21 mouse cellular contexts compared by ENCODE assay signal in genomic region chr5:117263566-117263965, GRCm38 (mm10).
"Had no signal": no experiment of that assay in that cellular context is flagged by ENCODE, and none has a peak within 500 bp of the region (broad histone marks: within the 10 kb centered on the region; RNA-seq: fewer than 3 reads in every experiment).

No protein-coding gene starts in this region.

- H3K9me3 ChIP-seq: limb, embryonic 15.5 days; midbrain, embryonic 12.5 days; midbrain, embryonic 15.5 days; neural tube, embryonic 13.5 days had no signal

- DNase-seq: kidney, adult 9 months; kidney, postnatal 14 days; kidney, postnatal 4 days; left cerebral cortex, postnatal 4 days; liver, postnatal 0 days; lung, embryonic 14.5 days; retina, postnatal 1 day; right cerebral cortex, postnatal 25 days; spleen, adult 18-20 months; thymus, adult 18-20 months; thymus, postnatal 14 days had no signal

- H3K4me1 ChIP-seq: limb, embryonic 12.5 days; limb, embryonic 15.5 days; midbrain, embryonic 12.5 days; midbrain, embryonic 15.5 days; neural tube, embryonic 13.5 days had no signal

- H3K27me3 ChIP-seq: limb, embryonic 12.5 days; limb, embryonic 15.5 days; midbrain, embryonic 12.5 days; midbrain, embryonic 15.5 days; neural tube, embryonic 13.5 days had no signal

- H3K4me2 ChIP-seq: limb, embryonic 12.5 days; limb, embryonic 15.5 days; liver, embryonic 11.5 days; lung, embryonic 14.5 days; midbrain, embryonic 12.5 days; midbrain, embryonic 15.5 days; neural tube, embryonic 13.5 days had no signal

- H3K4me3 ChIP-seq: limb, embryonic 12.5 days; limb, embryonic 15.5 days; midbrain, embryonic 12.5 days; midbrain, embryonic 15.5 days; myocyte; neural tube, embryonic 13.5 days had no signal

- H3K27ac ChIP-seq: limb, embryonic 12.5 days; limb, embryonic 15.5 days; liver, embryonic 14.5 days; macrophage; midbrain, embryonic 12.5 days; midbrain, embryonic 15.5 days; neural tube, embryonic 13.5 days had no signal

- H3K9ac ChIP-seq: limb, embryonic 12.5 days; limb, embryonic 15.5 days; liver, embryonic 14.5 days; liver, postnatal 0 days; lung, embryonic 14.5 days; midbrain, embryonic 12.5 days; midbrain, embryonic 15.5 days; neural tube, embryonic 13.5 days had no signal

- ATAC-seq: liver, postnatal 0 days; lung, postnatal 0 days; midbrain, embryonic 15.5 days had no signal
